8 mouse cellular contexts compared by ENCODE assay signal in the genomic region with DNA sequence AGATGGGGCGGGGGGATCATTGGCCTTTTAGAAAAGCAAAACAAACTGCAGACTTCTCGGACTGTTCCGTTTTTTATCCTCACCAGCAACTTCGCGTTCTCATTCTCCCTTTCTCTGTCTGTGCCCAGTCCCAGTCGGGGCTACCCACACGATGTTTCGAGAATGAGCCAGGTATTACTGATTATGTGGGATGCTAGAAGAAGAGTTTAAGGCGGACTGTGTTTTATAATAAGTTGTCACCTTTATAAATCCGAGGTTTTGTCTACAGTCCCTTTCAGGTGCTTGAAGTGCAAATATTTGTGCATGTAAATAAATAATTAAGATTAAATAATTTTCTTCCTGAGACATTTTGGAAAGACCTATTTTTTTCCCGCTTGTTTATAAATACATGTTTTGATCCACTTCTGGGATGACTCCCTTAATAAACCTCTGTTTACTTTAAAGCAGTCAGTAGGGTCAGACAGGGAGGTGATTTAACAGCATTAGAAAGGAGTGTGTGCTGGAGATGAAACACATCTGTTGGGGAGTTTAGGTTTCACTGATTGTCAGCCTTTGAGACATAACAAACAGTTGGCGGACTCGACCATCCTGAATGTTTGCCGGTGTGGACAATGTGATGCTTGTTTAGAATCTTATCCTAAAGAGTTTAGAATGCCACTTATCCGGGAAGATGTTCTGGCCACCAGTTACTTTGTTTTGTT. TPM values are rescaled to one million over a fixed set of nuclear protein-coding genes. Genes with fewer than 3 reads are reported as not detected.
DNase-seq lines count a peak whose midpoint lies in the region; ATAC-seq and TF ChIP-seq lines count a peak whose summit lies in the region.

No protein-coding gene starts in this region.

- peak overlapping the region; percentile 74 for H3K9ac ChIP-seq in intestine, embryonic 14.5 days (ENCODE audit: low read length)

- peak overlapping the region; percentile 77 for H3K27ac ChIP-seq in left cerebral cortex, adult 2 months
- H3K27ac ChIP-seq in cortical plate, adult 2 months (ENCODE audit: insufficient read depth, low read length) = no peak overlapping the region
- H3K27ac ChIP-seq in intestine, embryonic 14.5 days (ENCODE audit: low read depth) = peak overlapping the region; percentile 67

- H3K9me3 ChIP-seq in intestine, embryonic 14.5 days (ENCODE audit: control insufficient read depth, low read length) = 0 out of 2 replicates have a peak, but pooled peaks cover 2% of the 10 kb centered on the region

- no peak for TF ChIP-seq CTCF in left cerebral cortex, adult 2 months (IDR thresholded peaks at IDR 0.05)
- no peak for TF ChIP-seq CTCF in cortical plate, adult 2 months (IDR thresholded peaks at IDR 0.05; ENCODE audit: extremely low read depth, insufficient read depth, low read length)

- 3% methylated on average over 15 of the region's 15 CpGs for WGBS in intestine, embryonic 14.5 days

- H3K36me3 ChIP-seq in intestine, embryonic 14.5 days (ENCODE audit: control insufficient read depth, insufficient read depth, low read length) = no peaks in the 10 kb centered on the region
- no peaks in the 10 kb centered on the region for H3K36me3 ChIP-seq in myocyte (ENCODE audit: control insufficient read depth, insufficient read depth)

- H3K4me2 ChIP-seq in intestine, embryonic 14.5 days (ENCODE audit: low read length) = peak overlapping the region; percentile 85
- H3K4me2 ChIP-seq in myocyte (ENCODE audit: low read depth) = peak overlapping the region; percentile 73

- no peak for TF ChIP-seq POLR2A in cortical plate, adult 2 months (IDR thresholded peaks at IDR 0.05; ENCODE audit: extremely low read depth, insufficient read depth, low read length)
- TF ChIP-seq POLR2A in myocyte (IDR thresholded peaks at IDR 0.05; ENCODE audit: insufficient read length, low read depth) = no peak

- H3K27me3 ChIP-seq in intestine, embryonic 14.5 days (replicated peaks; ENCODE audit: control insufficient read depth, insufficient read depth, low read length) = no peaks in the 10 kb centered on the region
- no peaks in the 10 kb centered on the region for H3K27me3 ChIP-seq in myocyte (ENCODE audit: control insufficient read depth, insufficient read depth, insufficient read length)

- H3ac ChIP-seq in myocyte (ENCODE audit: control insufficient read depth, insufficient read length) = peak overlapping the region; percentile 48

- H3K4me1 ChIP-seq in cortical plate, adult 2 months (ENCODE audit: control insufficient read depth, insufficient read depth, low read length) = peaks cover 1% of the 10 kb centered on the region; the same call in 1 of the 2 replicates
- peaks cover 8% of the 10 kb centered on the region; the same call in 1 of the 2 replicates for H3K4me1 ChIP-seq in intestine, embryonic 14.5 days (replicated peaks; ENCODE audit: control insufficient read depth, insufficient read depth, low read length)

- peaks cover 53% of the 10 kb centered on the region for H3K79me2 ChIP-seq in myocyte (ENCODE audit: control insufficient read depth, insufficient read depth)

- peak overlapping the region; percentile 87 for H3K4me3 ChIP-seq in left cerebral cortex, adult 2 months
- H3K4me3 ChIP-seq in cortical plate, adult 2 months (ENCODE audit: insufficient read depth, low read length) = peak overlapping the region; percentile 71
- peak overlapping the region; percentile 85 for H3K4me3 ChIP-seq in intestine, embryonic 14.5 days (ENCODE audit: low read depth, low read length)
- peak overlapping the region; percentile 62 for H3K4me3 ChIP-seq in myocyte

- intact Hi-C loops in left cerebral cortex, adult 2 months (cut with DNase I) = loop anchor here (2.0 kb wide), 1 partner anchor 86 kb away; the partner anchor contains the start of genes Gm10322 and Mcu
- intact Hi-C loops in left cerebral cortex, postnatal 4 days (cut with DNase I) = no loop called here

- no peak for ATAC-seq in intestine, embryonic 14.5 days (replicated peaks; ENCODE audit: low FRiP score, low TSS enrichment, low read depth)

- DNase-seq in left cerebral cortex, adult 2 months (ENCODE audit: extremely low spot score in 1 of 2, low spot score in 2 of 2) = no peak
- no peak for DNase-seq in left cerebral cortex, postnatal 4 days
- no peak for DNase-seq in intestine, embryonic 14.5 days (ENCODE audit: low spot score)
- DNase-seq in frontal cortex, postnatal 14 days (ENCODE audit: low spot score in 2 of 2) = no peak
- DNase-seq in layer of hippocampus, postnatal 14 days (ENCODE audit: low spot score in 2 of 2) = no peak
- DNase-seq in kidney, adult 8-10 months = no peak

TF ChIP-seq in myocyte, 11 proteins besides CTCF, POLR2A, EP300 and RAD21:
- TF ChIP-seq CEBPB (IDR thresholded peaks at IDR 0.05; ENCODE audit: insufficient read depth, poor library complexity, severe bottlenecking) (no peak), MYOD1 (IDR thresholded peaks at IDR 0.05; ENCODE audit: control insufficient read depth in 1 of 3, insufficient read length in 2 of 3, low read depth in 2 of 3) (peak in 1 of 3 experiments; percentile 3), E2F4 (IDR thresholded peaks at IDR 0.05; ENCODE audit: insufficient read depth) (no peak), USF1 (IDR thresholded peaks at IDR 0.05; ENCODE audit: low read depth) (no peak), REST (IDR thresholded peaks at IDR 0.05; ENCODE audit: insufficient read depth, insufficient read length) (no peak)

RNA-seq across cellular contexts. Expression of gene Micu1, which starts 0.9 kb away (rescaled TPM):
- 10 to 100 TPM; 85.2 to 89.9 TPM for total RNA-seq in left cerebral cortex, adult 2 months (2021)
- total RNA-seq in left cerebral cortex, postnatal 4 days (2021) = 10 to 100 TPM; 59.2 to 62.6 TPM
- polyA plus RNA-seq in cortical plate, adult 2 months (2012; rRNA removed) = 120 and 144 TPM in 2 replicates
- polyA plus RNA-seq in intestine, embryonic 14.5 days (2014; fragmentation: Nextera tagmentation; extraction: Ambion mirVana) = 65.8 and 76.4 TPM in 2 replicates
- polyA plus RNA-seq in myocyte (2012; fragmentation: generic; extraction: Trizol) = 264 TPM
- 10 to 100 TPM; 79.9 to 96.0 TPM for total RNA-seq in layer of hippocampus, postnatal 14 days (2021)
